Mouse (Mus musculus) heart, adult 18-20 months (tissue): Measurements from ENCODE around the gene Ago3. TPM values are rescaled to one million over a fixed set of nuclear protein-coding genes. Genes with fewer than 3 reads are reported as not detected.

Experiments
- DNase-seq, 2 experiments: peaks; one replicate each; pipeline ENCODE4 v3.0.0; 2021 to 2022; ENCODE audit warnings: mixed read lengths in 1 of 2
- total RNA-seq, 2 experiments: library from RNA; stranded (reverse); gene quantifications; 2 replicates each; pipeline ENCODE4 v1.2.3; 2021

Gene Ago3
- total RNA-seq, 2 experiments from 2014 or later = 12.5 to 14.4 TPM

DNA sequence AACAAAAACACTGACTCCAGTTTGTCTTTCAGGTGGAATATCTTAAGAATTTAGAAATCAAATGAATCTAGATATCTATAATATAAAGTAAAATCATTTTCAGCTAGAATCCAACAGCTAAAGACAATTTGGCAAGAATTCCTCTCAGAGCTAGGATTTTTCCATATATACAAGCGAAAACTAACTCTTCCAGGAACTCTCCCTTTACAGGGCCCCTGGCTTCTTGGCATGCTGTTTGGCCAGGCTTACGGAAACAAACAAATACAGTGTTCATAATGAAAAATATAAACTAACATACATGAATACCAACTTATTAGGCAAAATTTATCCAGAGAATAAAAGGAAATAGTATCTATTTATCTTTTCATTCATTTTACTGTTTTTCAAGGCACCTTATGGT lies 5.5 kb downstream of the Ago3 start:
- no peak for DNase-seq

GRCm38 (mm10) chr4:126415707-126416106 lies 13.6 kb downstream of the Ago3 start:
- DNase-seq = no peak

GRCm38 (mm10) chr4:126412526-126412925 lies 16.8 kb downstream of the Ago3 start:
- DNase-seq = peak; percentile 9 to 14

GRCm38 (mm10) chr4:126371497-126371896 lies 57.9 kb downstream of the Ago3 start:
- DNase-seq = peak in 1 of 2 experiments; percentile 1

DNA sequence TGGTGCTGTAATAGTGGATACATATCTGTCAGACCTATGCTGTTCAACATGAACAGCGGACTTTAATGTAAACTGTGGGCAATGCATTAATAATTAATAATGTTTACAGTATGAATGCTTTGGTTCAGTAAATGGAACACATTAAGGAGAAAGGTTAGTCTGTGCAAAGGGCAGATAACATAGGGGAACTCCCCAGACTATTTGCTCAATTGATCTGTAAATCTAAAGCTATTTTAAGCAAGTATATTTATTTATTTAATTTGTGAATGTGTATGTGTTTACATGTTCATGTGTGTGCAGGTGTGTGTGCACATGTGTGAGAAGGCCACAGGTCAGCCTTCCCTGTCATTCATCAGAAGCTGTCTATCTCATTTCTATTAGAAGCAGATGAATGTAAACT lies 69.3 kb downstream of the Ago3 start:
- DNase-seq = no peak

- no peak for DNase-seq
Measured at GRCm38 (mm10) chr4:126343451-126343850, 85.9 kb downstream of the Ago3 start.

DNA sequence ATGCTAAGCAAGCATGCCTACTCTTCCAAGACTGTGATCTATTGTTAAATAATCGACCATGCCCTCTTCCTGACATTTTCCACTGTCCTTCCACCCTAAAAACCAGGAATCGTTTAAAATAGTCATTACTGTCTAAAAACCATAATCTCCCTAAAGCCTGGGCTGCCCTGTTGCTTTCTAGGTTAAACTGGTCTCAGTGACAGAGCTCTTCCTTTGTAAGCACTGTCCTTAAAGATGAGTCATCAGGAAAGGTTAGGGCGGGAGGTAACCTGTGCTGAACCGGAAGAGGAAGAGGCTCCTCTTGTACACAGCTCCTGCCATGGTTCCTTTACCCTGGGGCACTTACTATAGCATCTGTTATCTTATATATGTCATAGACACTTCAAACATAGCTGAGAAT lies 89.9 kb downstream of the Ago3 start:
- no peak for DNase-seq

DNA sequence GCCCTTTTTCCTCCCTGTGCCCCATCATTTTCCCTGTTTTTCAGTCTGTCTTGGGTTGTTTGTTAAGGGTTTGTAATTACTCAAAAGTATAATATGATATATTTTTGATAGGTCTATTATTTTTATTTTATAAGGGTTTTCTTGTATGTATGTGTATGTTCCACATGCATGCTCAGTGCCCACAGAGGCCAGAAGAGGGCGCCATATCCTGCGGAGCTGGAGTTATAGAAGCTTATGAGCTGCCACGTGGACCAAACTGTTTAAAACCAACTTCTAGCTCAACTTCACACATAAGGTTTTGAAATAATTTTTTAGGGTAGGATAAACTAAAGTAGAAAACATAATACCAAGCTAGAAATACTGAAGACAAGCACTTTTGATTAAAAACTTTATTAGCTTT lies 97.0 kb downstream of the Ago3 start:
- peak in 1 of 2 experiments; percentile 6 for DNase-seq

DNA sequence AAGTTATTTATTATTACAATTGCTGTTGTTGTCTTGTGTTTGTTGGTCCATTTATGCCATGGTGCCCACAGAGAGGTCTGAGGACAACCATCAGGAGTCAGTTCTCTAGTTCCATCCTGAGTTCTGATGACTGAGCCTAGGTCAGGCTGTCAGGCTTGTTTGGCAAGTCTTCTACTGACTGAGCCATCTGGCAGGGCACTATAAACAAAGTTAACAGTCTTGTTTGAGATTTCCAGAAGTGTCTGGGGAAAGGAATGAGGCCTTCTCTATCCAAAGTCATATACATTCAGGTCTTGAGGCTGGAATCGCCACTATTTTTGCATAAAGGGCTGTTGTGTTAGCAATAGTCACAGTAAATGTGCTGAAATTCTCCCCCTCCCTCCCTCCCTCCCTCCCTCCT lies 97.6 kb downstream of the Ago3 start:
- no peak for DNase-seq

GRCm38 (mm10) chr4:126330295-126330694 lies 99.1 kb downstream of the Ago3 start:
- DNase-seq = no peak

DNA sequence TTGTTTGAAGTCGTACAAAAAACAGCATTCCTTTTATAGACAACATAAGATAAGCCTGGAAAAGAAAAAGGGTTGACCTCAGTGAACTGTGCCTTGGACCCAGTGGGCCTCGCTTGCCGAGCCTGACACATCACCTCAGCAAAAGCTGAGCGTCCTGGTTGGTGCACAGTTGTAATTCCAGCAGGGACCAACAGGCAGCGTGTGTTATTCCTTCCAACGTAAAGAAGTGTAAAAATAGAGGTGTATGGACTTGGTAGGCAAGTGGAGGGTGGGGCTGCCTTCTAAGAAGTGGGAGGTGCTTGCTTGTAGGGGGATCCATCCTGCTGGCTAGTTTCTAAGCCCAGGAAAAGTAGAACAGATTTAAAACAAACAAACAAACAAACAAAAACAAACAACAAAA lies 103.3 kb downstream of the Ago3 start:
- no peak for DNase-seq

DNA sequence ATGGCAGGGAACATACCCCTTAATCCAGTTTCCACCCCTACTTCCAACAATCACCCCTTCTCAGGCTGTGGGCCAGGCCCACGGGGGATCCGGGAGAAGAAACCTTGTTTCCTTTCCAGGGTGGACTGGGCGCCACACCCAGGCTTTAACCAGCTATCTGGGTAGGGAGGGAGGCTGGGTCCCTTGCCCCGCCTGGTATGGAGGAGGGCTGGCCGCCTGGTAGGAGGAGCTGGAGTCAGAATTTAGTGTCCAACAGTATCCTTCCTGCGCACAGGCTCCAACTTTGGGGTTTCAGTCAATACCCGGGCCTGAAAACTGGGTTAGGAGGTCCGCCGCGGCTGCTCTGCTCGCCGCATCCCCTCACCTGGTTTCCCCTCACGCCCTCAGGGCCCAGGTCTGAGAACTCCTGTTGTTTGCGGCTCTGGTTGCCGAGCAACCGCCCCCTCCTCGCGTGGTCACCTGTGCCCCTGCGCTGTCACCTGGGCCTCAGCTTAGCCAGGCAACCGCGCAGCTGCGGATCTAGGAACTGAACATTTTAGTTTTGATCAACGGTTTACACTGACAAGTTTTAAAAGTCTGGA lies 104.0 kb downstream of the Ago3 start, which contains the start of gene Tekt2:
Gene Tekt2, minus strand, starts transcription at position 408 of the 581 bp plus-strand sequence.
- peak in 1 of 2 experiments; percentile 8 for DNase-seq

DNA sequence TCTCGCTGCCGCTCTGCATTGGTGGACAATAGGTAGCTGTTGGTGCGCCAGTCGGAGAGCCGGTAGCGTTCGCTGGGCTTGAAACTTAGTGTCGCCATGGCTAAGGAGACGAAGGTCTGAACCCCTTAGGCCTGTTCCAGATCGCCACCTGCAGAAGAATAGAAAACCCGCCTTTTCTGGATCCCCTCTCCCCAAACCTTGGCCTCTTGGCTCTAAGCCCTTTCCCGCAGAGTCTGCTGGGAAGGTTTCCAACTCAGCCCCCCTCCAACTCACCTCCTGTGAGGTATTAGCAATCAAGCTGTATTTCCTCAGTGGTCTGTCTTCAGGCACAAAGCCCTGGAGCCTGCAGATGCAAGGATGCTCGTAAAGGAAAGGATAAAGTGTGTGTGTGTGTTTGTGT lies 104.5 kb downstream of the Ago3 start:
- peak in 1 of 2 experiments; percentile 2 for DNase-seq

- DNase-seq = no peak
Measured at GRCm38 (mm10) chr4:126322646-126323045, 106.7 kb downstream of the Ago3 start.

DNA sequence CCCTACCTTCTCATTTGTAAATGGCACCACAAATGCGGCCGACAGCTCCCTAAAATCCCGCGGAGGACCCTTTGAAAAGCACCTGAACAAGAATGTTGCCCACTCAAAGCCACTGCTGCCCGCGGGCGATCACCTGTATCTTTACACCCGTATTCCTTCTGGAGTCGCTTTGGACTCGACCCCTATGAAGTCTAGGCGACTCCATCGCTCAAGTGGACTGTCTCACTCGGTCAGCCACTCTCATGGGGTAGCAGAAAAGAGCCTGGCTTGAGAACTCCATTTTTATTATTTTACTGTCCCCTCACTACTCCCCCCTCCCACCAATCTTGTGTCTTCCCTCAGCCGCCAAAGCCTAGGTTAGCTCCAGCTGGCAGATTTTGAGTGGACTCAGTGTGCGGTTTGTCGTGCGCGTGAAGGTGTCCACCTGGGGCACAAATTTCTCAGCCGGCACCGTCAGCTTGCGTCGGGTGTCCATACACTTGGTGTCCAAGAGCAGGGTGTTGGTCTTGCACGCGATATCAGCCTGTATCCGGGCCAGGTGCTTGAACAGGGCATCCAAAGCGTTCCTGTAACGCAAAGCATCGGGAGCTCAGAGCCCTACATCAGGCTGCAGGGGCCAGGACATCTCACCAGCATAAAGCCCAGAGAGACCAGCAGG lies 107.4 kb downstream of the Ago3 start:
- no peak for DNase-seq

DNA sequence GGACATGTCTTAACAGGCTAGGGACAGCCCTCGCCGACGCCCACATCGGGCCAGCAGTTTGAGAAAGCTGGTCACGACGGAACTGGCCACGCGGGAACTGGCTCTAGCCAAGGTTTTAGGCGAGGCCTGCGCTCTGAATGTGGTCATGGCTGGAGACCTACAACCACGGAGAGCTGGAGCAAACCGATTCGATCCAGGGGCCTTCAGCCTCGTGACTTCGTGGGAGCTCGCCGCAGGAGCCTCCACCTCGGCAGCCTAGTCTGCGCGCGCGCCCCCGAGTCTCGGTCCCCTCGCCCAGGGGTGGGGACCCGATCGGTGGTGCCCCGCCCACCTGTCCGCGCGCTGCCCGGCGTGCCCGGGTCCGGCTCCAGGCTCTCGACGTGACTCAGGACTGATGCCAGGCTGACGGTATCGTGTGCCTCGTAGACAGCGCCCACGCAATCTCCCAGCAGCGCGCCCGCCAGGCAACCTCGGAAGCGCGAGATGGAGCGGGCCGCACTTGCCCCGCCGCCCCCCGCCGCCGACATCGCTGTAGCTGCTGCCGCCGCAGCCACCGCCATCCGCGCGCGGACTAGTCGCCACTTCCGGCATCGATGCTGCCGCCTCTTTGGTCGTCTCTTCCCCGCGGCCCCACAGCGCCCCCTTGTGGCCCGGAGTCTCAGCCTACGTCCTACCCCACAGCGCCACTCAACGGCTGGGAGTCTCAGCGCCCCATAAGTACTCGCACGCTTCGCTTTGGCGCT lies 108.1 kb downstream of the Ago3 start, which contains the start of gene Adprhl2:
Gene Adprhl2, minus strand, starts transcription at position 593 of the 743 bp plus-strand sequence.
- DNase-seq = peak; percentile 96 to 99

DNA sequence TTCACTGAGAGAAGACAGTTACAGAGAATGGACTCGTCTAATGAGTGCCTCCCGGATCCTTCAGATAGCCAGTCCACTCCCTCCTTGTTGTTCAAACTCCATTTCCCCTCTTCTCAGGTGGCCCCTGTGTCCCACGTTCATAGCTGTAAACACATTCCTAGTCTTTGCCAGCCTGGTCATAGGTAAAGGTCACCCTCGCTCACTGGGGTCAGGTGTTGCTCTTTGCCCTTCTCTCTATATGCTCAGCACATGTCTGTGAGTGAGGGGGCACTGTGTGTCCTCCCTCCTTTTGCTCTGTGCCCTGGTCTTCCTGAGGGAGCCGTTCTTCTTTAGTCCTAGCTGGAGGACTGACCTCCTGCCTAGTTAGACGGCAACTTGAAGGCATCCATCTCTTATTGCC lies 109.5 kb downstream of the Ago3 start:
- DNase-seq = no peak

DNA sequence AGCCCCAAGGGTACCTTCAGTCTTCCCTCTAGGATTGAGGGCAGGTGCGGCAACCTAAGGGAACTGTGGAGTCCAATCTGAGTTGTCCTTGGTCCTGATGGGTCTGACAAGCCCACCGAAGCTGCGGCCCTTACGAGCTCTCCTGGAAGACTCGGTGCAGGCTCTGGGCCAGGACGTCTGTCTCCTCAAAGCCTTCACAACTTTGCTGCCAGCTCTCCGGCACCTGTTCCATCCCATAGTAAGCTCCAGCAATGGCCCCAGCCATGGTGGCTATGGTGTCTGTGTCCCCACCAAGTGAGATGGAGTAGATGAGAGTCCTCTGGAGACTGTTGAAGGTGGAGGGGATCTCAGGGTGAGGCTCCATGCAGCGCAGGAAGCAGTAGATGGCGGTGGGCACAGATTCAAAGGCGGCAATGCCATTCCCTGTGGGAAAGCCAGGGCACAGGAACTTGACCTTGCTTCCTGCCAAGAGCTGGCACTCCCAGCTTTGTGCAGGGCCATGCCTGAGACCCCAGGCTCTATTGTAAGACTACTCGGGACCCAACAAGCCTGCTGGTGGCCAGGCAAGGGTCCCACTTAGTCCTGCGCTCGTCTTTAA lies 112.8 kb downstream of the Ago3 start:
- DNase-seq = no peak

GRCm38 (mm10) chr4:126315931-126316330 lies 113.4 kb downstream of the Ago3 start:
- peak; percentile 42 to 58 for DNase-seq

- DNase-seq = peak in 1 of 2 experiments; percentile 3
Measured at GRCm38 (mm10) chr4:126314393-126314792, 115.0 kb downstream of the Ago3 start.

DNA sequence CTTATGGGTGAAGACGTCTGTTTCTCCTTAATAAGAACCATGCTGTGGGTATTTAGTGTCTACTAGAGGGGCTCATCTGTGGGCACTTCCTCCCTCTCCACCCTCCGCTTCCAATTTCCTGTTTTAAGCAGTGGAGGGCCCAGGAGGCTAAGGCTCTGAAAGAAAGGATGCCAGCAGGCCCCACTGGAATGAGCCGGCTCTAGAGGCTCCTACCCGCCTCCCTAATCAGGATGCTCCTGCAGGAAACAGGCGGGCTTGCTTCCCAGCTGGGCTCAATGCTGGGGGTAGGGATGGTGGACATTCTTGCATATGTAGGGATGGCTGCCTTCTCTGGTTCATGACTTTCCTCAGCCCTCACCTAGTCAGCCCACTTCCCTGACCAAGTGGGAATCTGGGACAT lies 116.2 kb downstream of the Ago3 start:
- DNase-seq = no peak

DNA sequence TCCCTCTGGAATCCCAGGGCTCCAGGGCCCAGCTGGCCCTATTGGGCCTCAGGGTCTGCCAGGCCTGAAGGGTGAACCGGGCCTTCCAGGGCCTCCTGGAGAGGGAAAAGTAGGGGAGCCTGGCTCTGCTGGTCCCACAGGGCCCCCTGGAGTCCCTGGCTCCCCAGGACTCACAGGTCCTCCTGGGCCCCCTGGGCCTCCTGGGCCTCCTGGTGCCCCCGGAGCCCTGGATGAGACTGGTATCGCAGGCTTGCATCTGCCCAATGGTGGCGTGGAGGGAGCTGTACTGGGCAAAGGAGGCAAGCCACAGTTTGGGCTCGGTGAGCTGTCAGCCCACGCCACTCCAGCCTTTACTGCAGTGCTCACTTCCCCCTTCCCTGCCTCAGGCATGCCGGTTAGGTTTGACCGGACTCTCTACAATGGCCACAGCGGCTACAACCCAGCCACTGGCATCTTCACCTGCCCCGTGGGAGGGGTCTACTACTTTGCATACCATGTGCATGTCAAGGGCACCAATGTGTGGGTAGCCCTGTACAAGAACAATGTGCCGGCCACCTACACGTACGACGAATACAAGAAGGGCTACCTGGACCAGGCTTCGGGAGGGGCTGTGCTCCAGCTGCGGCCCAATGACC lies 117.7 kb downstream of the Ago3 start:
- no peak for DNase-seq
